Mouse (Mus musculus) fibroblast of lung, adult 2 months (primary cell): Measurements from ENCODE around the gene Gm21783.
"Not testable (repeated sequence)": the region's sequence is repeated elsewhere in the genome, so short reads cannot be mapped to it uniquely, and the experiment has no call there.

Source experiments
- DNase-seq: peaks from one replicate; pipeline ENCODE4 v3.0.0-alpha.2; 2011; ENCODE audit warnings: low read depth

The Gm21783 gene

GRCm38 (mm10) chrY:44981163-44981562 is at the start of gene Gm21783:
TSS of gene Gm21783 (minus strand) at chrY:44981263.
- DNase-seq = not testable (repeated sequence)
